Mouse (Mus musculus): ENCODE measurements around the gene Pold3.

GRCm38 (mm10) chr7:100077071-100077470 lies 44.3 kb downstream of the Pold3 start:
- TF ChIP-seq CTCF (IDR thresholded peaks at IDR 0.05; ENCODE audit: low read depth) (no peak), EP300 (IDR thresholded peaks at IDR 0.05; ENCODE audit: low read depth) (no peak)

All from liver, postnatal 0 days (tissue).